Mouse (Mus musculus): ENCODE measurements around the gene Sptan1. TPM values are rescaled to one million over a fixed set of nuclear protein-coding genes. Genes with fewer than 3 reads are reported as not detected.
A peak's percentile ranks its signal among the peaks of the same experiment; 100 is the strongest.

Sptan1 gene
- total RNA-seq (2021) (100 to 1,000 TPM; 192 to 206 TPM), polyA plus RNA-seq (2012; rRNA removed) (70.2 and 77.0 TPM in 2 replicates)
- long read RNA-seq, partial matches to known transcripts, result 6 of 12 reads
- long read RNA-seq, other reads (novel, unspliced or antisense), result 6 of 12 reads

GRCm38 (mm10) chr2:29965250-29965843 is at the start of gene Sptan1:
Sptan1 (plus strand) TSS chr2:29965560.
- DNase-seq, result peak; percentile 99

GRCm38 (mm10) chr2:29917621-29918020 is 47.7 kb upstream of the Sptan1 start:
- peak; percentile 76 for DNase-seq

GRCm38 (mm10) chr2:29922011-29922410 is 43.3 kb upstream of the Sptan1 start:
- DNase-seq, result peak; percentile 45

DNA sequence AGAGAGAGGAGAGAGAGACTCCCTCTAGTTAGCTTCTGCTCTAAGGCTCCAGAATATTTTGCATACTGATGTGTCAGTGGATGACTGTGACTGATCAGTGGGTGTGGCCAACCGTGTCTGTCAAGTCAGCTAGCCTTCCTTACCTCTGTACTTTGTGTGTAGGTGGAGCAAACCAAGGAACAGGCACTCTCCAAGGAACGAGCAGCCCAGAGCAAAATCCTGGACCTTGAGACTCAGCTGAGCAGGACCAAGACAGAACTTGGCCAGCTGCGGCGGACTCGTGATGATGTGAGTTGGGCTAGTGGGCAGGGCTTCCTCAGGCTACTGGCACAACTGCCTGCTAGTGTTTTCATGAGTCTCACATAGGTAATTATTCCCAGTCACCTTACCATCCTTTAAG is 38.8 kb upstream of the Sptan1 start:
- no peak for DNase-seq

- DNase-seq, result no peak
Observed at GRCm38 (mm10) chr2:29930506-29930905, 34.9 kb upstream of the Sptan1 start.

DNA sequence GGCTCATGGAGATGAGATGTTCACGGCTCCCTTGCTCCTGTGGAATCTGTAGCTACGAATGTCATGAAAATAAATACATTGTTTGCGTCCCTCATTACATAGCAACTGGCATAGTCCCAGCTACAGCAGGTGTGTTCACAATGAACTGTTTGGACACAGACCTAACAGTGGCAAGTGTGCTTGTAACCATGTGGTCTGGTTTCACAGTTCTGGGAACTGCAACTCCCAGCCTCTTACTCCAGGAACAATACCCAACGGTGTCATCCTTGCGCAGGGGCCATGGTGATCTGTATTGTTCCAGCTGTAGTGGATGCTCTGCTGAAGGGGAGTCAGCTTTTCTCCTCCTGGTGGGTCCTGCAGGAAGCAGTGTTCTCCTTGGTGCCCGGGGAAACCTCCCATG is 34.2 kb upstream of the Sptan1 start:
- no peak for DNase-seq

GRCm38 (mm10) chr2:29934906-29935599 is 30.3 kb upstream of the Sptan1 start, which contains the start of gene Gle1:
Gle1 (plus strand) TSS chr2:29935426.
- peak; percentile 98 for DNase-seq

DNA sequence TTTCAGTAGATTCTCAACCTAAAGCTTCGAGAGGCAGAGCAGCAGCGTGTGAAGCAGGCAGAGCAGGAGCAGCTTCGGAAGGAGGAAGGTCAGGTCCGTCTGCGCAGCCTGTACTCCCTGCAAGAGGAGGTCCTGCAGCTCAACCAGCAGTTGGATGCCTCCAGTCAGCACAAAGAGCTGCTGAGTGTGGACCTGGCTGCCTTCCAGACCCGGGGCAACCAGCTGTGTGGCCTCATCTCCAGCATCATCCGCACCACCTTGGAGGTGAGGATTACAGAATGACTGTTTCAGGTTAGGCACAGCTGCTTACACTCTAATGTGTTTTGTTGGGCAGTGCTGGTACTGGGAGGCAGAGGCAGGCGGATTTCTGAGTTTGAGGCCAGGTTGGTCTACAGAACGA is 25.3 kb upstream of the Sptan1 start:
- no peak for DNase-seq

DNA sequence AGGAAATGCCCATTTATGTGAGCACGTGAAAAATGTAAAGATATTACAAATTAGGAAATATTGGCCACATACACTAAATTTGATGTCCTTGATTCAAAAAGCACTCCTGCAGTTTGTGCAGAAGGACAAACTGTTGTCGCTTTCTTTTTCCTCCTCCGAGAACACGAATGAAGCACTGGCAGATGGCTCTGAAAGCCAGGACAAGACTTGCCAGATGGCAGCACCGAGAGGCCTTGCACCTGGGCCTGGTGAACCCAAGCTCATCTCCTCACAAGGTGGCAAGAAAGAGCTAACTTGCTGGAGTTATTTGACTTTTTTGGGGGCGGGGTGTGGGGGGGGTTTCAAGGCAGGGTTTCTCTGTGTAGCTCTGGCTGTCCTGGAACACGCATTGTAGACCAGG is 24.5 kb upstream of the Sptan1 start:
- DNase-seq, result no peak

GRCm38 (mm10) chr2:29944723-29945122 is 20.6 kb upstream of the Sptan1 start:
- DNase-seq, result peak; percentile 46

DNA sequence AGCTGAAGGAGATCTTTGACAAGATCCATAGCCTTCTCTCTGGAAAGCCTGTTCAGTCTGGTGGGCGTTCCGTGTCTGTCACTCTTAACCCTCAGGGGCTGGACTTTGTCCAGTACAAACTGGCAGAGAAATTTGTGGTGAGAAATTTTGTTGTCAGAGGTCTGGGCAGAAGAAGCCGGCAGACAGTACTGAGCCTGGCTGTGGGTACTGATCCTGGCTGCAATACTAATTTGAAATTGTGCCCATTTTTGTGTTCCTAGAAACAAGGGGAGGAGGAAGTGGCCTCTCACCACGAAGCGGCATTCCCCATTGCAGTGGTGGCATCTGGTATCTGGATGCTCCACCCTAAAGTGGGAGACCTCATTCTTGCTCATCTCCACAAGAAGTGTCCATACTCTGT is 16.5 kb upstream of the Sptan1 start:
- DNase-seq, result no peak

- no peak for DNase-seq
Observed at GRCm38 (mm10) chr2:29961246-29961645, 4.1 kb upstream of the Sptan1 start.

DNA sequence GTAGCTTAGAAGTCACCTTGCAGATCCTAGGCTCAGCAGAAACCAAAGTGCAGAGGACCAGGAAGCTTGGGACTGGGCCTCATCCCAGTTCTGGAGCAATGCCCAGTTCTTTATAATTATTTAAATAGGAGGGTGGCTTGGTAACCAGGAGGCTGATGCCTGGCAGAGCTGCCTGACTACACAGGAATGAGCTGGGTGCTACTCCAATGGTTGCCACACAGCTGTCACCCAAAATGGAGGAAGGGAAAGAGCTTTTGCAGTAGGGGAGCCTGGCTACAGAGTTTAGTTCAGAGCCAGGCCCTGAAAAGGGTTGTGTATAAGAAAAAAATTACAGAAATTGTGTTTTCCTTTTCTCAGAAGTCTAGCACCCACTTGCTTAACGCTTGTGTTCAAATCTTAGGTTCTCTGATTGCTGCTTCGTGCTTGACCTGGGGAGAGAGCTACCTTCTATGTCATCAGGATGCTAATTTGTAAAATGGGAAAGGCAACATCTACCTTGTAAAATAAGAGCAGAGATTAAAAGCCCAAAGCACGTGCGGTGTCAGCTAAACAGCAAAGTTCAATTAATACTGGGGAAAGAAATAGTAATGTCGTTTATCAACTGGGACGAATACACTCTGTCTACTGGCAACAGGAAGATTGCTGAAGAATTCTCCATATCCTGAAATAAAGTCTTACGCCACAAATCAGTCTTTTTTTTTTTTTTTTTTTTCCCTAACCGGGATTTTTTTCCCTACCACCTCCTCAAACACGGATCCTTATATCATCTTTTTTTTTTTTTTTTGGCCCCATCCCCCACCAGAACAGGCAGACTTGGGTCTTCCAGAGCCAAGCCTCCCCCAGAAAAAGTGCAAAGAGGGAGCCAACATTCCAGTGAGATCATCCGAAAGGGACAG is 758 bp upstream of the Sptan1 start:
- no peak for DNase-seq

DNA sequence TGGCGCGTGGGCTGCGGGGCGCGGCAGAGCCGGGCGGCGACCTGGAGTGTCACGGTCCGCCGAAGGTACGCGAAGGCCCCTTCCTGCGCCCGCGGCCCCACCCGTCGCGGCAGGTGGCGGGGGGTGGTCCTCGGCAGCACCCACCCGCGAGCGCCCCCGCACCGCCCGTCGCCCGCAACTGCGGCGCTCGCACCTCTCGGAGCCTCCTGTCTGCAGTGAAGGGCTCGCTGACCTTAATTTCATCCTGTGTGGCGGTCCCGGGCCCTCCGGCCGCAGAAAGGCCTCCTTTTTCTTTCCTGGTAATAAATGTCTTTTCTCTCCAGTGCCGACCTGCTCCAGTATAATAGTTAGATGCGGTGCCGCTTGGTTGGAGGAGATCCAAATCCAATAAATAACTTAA is 546 bp downstream of the Sptan1 start:
- peak; percentile 66 for DNase-seq

- DNase-seq, result no peak
Observed at GRCm38 (mm10) chr2:29966826-29967225, 1.5 kb downstream of the Sptan1 start.

- no peak for DNase-seq
Observed at GRCm38 (mm10) chr2:29967768-29968167, 2.4 kb downstream of the Sptan1 start.

GRCm38 (mm10) chr2:29968638-29969037 is 3.3 kb downstream of the Sptan1 start:
- no peak for DNase-seq

GRCm38 (mm10) chr2:29971838-29972635 is 6.7 kb downstream of the Sptan1 start:
- peak; percentile 89 for DNase-seq

- peak; percentile 24 for DNase-seq
Observed at GRCm38 (mm10) chr2:29973525-29973924, 8.2 kb downstream of the Sptan1 start.

GRCm38 (mm10) chr2:29977307-29977706 is 11.9 kb downstream of the Sptan1 start:
- DNase-seq, result no peak

DNA sequence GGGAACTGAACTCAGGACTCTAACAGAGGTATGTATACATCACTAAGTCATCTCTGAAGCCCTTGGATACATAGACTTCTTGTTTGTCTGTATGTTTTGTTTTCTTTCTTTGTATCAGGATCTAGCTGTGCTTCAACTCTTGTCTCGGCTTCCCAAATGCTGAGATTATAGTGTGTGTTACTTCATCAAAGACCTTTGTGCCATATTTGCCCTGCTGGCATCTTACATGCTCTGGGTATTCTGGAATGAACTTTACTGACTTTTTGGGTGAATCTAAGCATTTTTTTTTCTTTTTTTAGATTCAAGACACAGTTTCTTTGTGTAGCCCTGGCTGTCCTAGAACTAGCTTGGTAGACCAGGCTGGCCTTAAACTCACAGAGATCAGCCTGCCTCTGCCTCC is 15.3 kb downstream of the Sptan1 start:
- no peak for DNase-seq

DNA sequence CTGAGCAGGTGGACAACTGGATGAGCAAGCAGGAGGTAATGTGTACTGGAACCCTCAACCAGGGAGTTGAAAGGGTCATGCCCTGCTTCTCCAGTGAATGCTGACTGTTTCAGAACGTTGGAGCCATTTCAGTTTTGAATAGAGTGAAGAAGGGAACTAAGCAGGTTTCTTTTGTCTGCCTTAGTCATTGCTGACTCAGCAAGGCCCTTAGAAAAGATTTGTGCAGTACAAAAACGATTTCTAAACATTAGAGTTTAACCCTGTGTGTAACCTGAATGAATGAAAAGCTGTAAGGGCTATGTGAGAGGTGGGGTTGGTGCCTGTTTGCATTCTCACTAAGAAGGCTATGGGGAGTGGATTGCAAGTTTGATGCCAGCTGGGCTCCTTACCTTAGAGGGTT is 26.6 kb downstream of the Sptan1 start:
- DNase-seq, result no peak

Data from adrenal gland, adult 2 months (tissue).